Mouse (Mus musculus) lung, postnatal 0 days (tissue): ENCODE results near the gene Phldb1.

ENCODE experiments used
- CTCF ChIP-seq: IDR thresholded peaks from 2 replicates; pipeline ENCODE4 v1.5.1; 2016; ENCODE audit warnings: antibody characterized with exemption, mild to moderate bottlenecking
- EP300 ChIP-seq: IDR thresholded peaks from 2 replicates; pipeline ENCODE4 v1.6.1; 2016; ENCODE audit warnings: antibody characterized with exemption, mild to moderate bottlenecking, control low read depth

DNA sequence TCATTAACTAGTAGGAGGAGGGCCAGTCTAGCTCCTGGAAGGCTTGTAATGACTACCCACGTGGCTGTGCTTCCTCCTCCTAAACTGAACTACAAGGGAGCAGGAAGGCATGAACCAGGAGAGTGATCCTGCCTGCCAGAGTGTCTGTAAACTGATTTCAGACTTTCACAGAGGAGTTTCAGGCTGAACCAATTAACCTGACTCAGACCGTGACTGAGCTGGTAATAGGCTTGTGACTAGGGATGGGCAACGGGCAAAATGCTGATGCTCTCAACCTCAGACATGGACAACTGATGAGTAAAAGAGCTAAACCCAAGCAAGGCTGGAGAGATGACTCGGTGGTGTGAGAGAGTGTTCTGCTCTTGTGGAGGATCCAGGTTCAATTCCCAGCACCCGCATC lies 7.6 kb downstream of the Phldb1 start:
- TF ChIP-seq CTCF (no peak), EP300 (no peak)
